Mouse (Mus musculus): Measurements from ENCODE around the gene Kif14.

- TF ChIP-seq CTCF (IDR thresholded peaks at IDR 0.05; ENCODE audit: insufficient read depth, low read length) (no peak), POLR2A (IDR thresholded peaks at IDR 0.05; ENCODE audit: borderline replicate concordance, extremely low read depth, low read depth, low read length) (no peak)
These were observed 8.7 kb upstream of the Kif14 start for GRCm38 (mm10) chr1:136457403-136457802.
